Mouse (Mus musculus) MEL-GATA-1-ER (cell line): ENCODE measurements around the gene Tbc1d9.

ENCODE experiments used
- DNase-seq: peaks from one replicate; pipeline ENCODE4 v3.0.0-alpha.2; 2012; ENCODE audit warnings: low read depth; ENCODE audit errors: extremely low read depth

Gene Tbc1d9

GRCm38 (mm10) chr8:83165235-83165930 lies at the start of gene Tbc1d9:
Tbc1d9 (plus strand) TSS chr8:83165352.
- DNase-seq = no peak

GRCm38 (mm10) chr8:83135086-83135485 lies 30.1 kb upstream of the Tbc1d9 start:
- DNase-seq = no peak

GRCm38 (mm10) chr8:83140068-83140467 lies 25.1 kb upstream of the Tbc1d9 start:
- DNase-seq = no peak

- DNase-seq = no peak
Observed at GRCm38 (mm10) chr8:83140701-83141111, 24.4 kb upstream of the Tbc1d9 start.

- DNase-seq = no peak
Observed at GRCm38 (mm10) chr8:83141358-83141757, 23.8 kb upstream of the Tbc1d9 start.

GRCm38 (mm10) chr8:83144601-83145000 lies 20.6 kb upstream of the Tbc1d9 start:
- DNase-seq = no peak

GRCm38 (mm10) chr8:83145421-83145820 lies 19.7 kb upstream of the Tbc1d9 start:
- DNase-seq = no peak

- no peak for DNase-seq
Observed at GRCm38 (mm10) chr8:83149124-83149523, 16.0 kb upstream of the Tbc1d9 start.

GRCm38 (mm10) chr8:83152055-83152454 lies 13.1 kb upstream of the Tbc1d9 start:
- DNase-seq = no peak

GRCm38 (mm10) chr8:83152470-83152869 lies 12.7 kb upstream of the Tbc1d9 start:
- DNase-seq = no peak

- DNase-seq = no peak
Observed at GRCm38 (mm10) chr8:83155110-83155509, 10.0 kb upstream of the Tbc1d9 start.

GRCm38 (mm10) chr8:83158971-83159370 lies 6.2 kb upstream of the Tbc1d9 start:
- no peak for DNase-seq

GRCm38 (mm10) chr8:83159615-83160014 lies 5.5 kb upstream of the Tbc1d9 start:
- DNase-seq = no peak

- DNase-seq = no peak
Observed at GRCm38 (mm10) chr8:83160613-83161012, 4.5 kb upstream of the Tbc1d9 start.

GRCm38 (mm10) chr8:83165931-83166867 lies 1.0 kb downstream of the Tbc1d9 start, which contains the start of gene Gm10645:
Gm10645 (minus strand) TSS chr8:83166170.
- DNase-seq = no peak

- no peak for DNase-seq
Observed at GRCm38 (mm10) chr8:83167932-83168331, 2.8 kb downstream of the Tbc1d9 start.

- DNase-seq = no peak
Observed at GRCm38 (mm10) chr8:83169127-83169526, 4.0 kb downstream of the Tbc1d9 start.

- DNase-seq = no peak
Observed at GRCm38 (mm10) chr8:83169709-83170108, 4.6 kb downstream of the Tbc1d9 start.

- no peak for DNase-seq
Observed at GRCm38 (mm10) chr8:83170894-83171293, 5.7 kb downstream of the Tbc1d9 start.

- no peak for DNase-seq
Observed at GRCm38 (mm10) chr8:83175680-83176079, 10.5 kb downstream of the Tbc1d9 start.

- no peak for DNase-seq
Observed at GRCm38 (mm10) chr8:83176785-83177184, 11.6 kb downstream of the Tbc1d9 start.
